Mouse (Mus musculus): Measurements from ENCODE around the gene Mtor.

Mtor gene

DNA sequence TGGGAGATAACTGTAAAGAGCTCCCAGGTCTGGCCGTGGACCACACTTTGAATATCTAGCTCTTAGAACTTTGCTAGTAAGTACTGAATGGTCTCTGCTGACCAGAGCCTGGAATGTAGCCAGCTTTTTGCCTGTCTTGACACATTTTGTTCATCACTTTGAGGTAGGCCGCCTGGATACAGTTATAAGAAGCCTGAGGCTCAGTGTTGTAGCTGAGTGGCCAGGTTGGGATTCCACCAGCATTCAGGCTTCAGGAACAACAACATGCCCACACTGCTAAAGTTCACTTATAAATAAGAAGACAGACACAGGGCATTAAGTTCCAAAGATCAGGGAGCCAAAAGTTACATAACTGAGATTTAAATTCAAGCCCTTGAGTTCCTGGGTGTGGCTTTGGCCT, 39.4 kb downstream of the Mtor start:
- no peak for DNase-seq (ENCODE audit: low spot score in 2 of 2)

DNA sequence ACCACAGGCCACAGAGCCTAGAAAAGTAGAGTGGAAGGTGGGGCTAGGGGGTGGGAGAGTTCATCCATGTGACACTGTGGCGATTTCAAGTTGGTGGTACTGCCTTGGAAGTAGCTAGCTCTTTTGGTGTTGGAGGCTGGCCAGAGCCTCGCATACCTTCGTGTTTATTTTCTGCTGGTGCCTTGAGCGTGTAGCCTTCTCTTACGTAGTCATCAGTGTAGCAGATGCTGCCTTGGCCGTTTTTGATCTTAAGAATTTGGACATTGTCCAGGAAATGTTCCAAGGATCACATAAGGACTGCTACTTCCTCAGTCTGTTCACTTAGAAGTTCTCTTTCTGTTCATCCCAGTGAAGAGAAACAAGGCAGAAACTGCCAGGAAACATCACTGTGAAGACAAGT, 42.1 kb downstream of the Mtor start:
- no peak for DNase-seq (ENCODE audit: low spot score in 2 of 2)

DNA sequence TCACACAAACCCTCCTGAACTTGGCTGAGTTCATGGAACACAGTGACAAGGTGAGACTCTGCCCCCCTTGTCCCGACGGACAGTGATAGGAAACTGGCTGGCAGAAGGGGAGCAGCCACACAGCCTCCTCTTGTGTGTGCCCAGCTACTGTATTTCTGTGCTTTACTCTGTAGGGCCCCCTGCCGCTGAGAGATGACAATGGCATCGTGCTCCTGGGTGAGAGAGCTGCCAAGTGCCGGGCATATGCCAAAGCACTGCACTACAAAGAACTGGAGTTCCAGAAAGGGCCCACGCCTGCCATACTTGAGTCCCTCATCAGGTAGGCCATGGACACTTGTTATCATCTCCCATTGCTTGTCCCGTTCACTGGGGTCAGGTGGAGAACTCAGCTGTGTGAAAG, 43.0 kb downstream of the Mtor start:
- DNase-seq (ENCODE audit: low spot score in 2 of 2) = no peak

DNA sequence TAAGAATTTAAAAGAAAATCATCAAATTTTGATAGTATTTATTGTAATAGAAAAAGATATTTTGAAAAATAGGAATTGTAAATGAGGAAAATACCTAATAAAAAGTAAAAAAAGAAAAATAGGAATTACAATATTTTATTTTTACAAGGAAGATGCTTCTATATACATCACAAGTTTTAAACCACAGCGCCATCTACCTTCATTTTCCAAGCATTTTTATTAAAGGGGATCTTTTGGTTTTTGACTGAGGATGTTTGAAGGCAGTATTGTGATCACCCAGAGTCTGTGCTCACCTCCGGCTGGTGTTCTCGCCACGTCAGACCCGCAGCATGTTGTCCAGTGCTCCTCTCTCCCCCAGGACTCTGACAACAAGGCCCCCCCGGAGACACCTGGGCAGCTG, 46.7 kb downstream of the Mtor start:
- DNase-seq (ENCODE audit: low spot score in 2 of 2) = no peak

DNA sequence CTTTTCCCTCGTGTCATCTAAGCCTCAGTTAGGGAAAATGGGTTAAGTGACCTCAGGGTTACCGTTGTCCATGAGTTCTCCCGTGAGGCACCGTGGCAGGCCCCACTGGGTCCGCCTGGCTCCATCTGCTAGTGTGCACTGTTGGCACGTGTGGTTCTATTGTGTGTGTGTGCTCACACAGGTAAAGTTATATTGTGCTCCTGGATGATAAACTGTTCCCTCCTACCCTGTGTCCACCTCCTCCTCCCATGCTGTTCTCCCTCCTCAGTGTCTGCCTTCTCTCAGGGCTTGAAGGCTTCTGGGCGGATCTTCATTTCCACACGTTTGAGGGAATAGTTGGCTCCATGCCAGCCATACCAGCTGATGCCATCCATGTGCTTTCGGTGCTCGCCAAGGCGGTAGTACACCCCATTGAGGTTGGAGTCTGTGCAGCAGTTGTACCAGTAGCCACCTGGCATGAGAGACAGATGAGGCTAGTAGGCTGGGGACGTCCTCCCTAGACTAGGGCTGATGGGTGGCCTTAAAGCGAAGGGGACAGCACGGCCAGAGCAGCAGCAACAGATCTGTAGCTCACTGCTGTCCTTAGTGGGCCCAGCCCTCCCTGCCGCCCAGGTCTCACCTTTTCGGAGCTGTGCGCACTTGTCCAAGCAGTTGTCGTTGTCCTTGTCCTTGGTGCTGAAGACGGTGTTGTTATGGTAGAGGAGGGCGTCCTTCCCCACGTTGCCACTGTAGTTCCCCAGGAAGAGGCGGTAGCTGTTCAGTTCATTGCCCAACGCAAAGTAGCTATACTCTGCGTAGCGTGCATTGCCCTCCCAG, 47.7 kb downstream of the Mtor start:
- DNase-seq (ENCODE audit: low spot score in 2 of 2) = no peak

DNA sequence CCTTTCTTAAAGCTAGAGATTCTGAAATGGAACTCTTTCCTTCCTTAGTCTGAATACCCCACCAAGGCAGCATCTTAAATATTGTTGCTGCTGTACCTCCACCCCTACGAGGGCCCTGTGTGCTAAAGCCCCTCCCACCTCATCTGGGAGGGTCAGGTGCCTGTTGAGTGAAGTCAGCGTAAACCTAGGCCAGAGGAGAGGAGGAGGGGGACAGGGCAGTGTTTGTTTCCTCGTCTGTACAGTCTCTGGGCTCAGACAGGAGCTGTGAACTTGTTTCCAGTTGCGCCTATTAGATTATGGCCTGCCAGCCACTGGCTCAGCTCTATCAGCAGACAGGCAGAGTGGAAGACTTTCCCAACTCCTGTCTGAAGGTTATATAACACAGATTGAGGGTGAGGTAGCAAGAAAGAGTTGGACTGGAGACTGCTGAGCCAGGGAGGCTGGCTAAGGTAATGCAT, 52.0 kb downstream of the Mtor start, which contains the start of gene Angptl7:
Gene Angptl7 (minus strand): TSS at position 51 of the 458 bp plus-strand sequence.
- no peak for DNase-seq (ENCODE audit: low spot score in 2 of 2)

DNA sequence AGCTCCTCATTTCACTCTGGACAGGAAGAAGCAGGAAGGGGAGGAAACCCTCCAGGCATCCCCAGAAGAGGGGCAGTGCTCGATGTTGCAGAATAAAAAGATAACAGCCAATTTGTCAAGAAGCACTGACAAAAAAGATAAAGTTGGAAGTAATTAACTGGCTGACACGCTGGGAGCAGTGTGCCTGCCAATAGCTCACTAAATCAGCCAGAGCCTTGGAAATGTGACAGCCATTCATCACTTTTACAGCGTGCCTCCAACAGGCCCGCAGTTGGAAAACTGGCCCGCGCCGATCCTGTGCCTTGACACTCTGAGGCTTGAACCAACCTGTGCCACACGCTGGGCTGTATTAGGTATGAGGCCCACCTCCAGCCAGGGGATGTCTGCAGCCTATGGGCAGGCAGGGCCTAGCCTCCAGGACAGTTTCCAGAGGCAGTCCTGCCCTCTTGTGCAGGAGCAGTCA, 56.1 kb downstream of the Mtor start:
- DNase-seq (ENCODE audit: low spot score in 2 of 2) = no peak

DNA sequence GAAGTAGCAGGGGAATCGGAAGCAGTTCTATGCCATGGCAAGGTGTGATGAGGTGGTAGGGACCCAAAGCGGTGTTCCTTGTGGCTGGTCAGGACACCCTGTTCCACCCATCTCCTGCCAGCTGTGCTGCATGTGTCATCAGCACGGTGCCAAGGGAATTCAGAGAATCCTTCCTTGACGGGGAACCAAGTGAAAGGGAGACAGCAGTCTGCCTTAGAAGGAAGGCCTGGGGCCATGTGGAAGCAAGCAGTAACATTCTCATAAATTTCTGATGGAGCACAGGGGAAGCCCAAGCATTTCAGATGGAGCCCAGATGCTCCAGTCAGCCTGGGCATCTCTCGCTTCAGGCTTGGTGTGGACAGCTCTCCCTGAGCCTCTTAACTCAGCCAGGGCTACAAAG, 59.2 kb downstream of the Mtor start:
- no peak for DNase-seq (ENCODE audit: low spot score in 2 of 2)

DNA sequence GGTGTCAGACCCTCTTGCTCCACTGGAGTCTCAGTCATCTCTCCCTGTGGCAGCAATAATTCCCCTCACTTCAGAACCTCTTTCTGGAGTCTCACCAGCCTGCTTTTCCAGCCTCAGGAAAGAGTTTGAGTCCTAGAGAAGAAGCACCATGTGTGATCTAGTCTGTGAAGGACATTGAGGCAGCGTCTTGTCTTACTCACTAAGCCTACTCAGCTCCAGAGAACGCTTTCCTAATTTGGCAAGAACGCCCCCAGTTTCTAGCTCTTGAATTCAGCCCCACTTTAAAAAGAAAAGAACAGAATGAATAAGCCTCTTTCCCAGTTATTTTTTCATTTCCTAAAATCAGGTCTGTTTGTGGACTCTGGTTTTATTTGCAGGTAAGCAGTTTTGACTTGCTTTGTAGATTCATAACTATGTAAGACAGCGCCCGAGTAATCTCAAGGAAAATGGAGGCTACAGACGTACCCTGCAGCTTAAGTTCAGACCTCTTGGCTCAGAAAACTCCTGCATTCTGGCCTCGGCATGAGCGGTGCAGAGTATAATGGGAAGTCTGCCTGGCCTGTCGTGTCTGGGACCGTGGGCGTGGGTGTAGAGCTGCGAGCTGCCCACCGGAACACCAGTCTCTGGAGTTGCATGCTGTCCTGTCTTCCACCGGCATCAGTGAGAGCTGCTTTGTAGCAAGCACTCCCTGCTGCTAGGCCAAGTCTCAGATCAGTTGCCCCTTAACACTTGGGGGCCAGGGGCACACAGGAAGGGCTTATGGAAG, 59.9 kb downstream of the Mtor start:
- DNase-seq (ENCODE audit: low spot score in 2 of 2) = no peak

DNA sequence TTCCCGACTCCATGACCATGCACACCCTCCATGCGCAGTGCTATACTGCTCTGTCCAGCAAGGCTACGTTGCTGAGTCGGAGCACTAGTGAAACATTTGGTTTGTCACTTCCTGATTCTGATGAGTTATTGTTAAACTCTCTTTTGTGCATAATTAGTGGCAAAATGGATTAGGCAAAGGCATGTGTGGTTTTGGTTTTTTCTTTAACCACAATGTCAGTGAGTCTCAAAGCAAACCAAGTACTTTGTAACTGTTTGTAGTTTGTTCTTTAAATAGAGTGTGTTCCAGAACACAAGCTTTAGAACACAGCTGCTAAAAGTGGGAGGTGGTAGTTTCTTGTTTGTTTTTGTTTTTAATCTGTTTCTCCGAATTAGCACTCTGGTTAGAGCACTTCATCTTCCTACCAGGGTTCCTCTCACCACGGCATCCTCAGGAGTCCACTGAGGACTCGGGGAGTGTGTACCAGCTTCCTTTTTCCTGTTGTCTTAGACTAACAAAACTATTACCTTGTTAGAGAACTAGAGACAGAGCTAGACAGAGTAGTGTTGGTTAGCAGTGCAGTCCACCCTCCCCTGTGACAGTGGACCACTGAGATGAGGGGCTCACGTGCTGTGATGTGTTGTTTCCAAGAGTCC, 61.2 kb downstream of the Mtor start:
- no peak for DNase-seq (ENCODE audit: low spot score in 2 of 2)

DNA sequence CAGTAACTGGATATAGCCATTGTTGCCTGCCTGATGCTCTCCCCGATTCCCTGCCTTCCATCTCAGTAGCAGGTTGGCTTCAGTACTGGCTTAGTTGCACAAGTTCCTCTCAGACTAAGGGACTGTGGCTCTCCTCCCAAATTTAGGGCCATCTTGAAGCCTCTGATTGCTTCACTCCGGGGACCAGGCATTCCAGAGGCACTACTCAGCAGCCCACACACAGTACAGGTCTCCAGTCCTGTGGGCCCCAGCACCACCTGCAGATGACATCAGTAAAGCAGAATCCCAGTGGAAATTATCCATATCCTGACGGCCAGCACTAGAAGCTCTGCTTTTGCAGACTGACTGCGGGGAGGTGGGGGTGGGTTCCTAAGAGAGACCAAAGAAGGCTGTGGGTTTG, 62.3 kb downstream of the Mtor start:
- no peak for DNase-seq (ENCODE audit: low spot score in 2 of 2)

DNA sequence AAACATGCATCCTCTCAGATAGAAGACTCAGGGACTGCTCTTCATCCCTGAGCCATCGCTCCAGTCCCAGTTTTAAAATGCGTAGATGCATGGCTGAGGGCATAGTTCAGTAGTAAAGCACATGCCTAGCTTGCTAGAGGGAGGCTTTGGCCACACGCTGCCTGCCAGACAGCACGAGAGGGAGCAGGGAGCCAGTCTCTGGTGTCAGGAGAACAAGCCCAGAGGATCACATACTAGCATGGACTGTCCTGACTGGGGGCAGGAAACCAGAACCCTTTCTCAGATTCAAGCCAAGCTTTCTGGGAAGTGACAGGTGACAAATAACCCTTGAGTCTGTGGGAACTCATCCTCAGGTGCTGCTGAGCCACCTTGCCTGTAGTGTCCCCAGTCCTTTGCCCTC, 62.9 kb downstream of the Mtor start:
- DNase-seq (ENCODE audit: low spot score in 2 of 2) = no peak

DNA sequence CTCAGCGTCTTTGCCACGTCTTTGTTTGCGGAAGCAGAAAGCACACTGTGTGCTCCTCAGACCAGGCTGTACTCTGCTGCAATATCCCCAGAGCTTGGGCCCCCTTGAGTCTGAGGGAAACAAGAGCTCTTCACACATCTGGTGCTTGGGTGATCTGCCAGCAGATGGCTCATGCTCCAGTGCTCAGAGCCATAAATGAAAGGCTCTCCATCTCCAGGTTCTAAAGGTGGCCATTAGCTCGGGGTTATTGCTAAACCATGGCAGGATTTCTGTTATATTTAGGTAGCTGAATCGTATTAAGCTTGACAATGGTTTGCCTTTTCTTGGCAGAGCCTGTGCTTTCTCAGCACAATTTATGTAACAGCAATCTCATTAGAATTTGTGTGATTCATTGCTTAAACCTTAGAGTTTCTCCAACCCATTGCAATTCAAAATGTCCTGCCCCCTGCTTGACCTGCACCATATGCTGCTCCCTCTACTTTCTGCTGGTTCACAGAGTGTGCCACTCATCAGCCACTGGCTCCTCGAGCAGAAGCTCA, 64.7 kb downstream of the Mtor start:
- DNase-seq (ENCODE audit: low spot score in 2 of 2) = no peak

DNA sequence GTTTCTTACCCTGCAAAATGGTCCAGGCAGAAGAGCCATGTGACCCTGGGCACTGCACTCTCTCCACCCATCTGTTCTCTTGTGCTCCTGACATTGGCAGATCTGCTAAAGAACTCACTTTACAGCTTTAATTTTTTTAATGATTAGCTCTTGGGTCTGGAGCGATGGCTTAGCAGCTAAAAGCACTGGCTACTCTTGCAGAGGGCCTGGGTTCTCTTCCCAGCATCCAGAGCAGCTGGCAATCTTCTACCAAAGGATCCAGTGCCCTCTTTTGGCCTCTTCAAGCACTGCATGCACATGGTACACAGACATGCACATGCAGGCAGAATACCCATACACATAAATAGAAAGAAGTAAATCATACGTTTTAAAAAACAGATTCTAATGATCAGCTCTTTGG, 66.9 kb downstream of the Mtor start:
- DNase-seq (ENCODE audit: low spot score in 2 of 2) = peak in 1 of 2 experiments; percentile 31

DNA sequence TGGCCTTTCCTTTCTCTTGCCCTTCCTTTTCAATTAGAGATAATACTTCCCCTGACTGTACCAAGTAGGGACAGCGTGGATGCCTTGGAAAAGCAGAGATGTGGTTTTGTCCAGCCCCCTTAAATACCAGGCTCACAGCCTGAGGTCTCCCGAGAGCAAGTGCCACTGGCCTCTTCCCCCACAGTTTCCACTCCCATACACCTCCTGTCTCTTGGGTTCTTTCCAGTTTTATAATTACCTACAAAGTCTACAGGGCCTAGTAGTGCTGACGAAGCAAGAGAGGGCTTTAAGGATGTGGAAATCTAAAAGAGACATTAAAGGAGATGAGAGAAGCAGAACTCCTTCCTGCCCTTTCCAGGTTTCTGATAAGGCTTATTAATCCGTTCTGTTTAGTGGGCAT, 69.4 kb downstream of the Mtor start:
- DNase-seq (ENCODE audit: low spot score in 2 of 2) = no peak

DNA sequence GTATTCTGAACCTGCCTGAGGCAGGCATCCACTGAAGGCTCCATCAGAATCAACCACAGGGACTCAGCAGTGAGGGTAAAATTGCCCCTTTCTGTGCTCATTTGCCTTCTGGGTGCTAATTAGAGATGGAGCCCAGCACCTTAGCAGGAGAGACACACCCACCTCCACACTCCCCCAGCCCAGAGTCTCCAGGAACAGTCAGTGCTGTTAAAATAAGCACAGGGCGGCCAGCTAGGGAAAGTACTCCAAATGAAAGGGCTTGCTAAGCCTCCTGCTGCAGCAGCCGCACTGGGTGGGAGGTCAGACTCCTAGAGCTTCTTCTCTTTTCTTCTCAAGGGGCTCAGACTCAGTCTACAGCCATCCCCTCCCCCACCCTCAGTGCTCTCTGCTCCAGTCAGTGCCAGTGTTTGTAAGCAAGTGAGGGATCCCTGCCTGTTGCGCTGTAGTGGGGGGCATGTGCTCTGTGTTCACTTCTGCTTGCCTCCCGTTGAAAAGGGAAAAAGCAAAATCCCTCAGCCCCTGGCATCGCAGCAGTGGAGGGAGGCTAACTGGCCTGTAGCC, 69.9 kb downstream of the Mtor start:
- no peak for DNase-seq (ENCODE audit: low spot score in 2 of 2)

DNA sequence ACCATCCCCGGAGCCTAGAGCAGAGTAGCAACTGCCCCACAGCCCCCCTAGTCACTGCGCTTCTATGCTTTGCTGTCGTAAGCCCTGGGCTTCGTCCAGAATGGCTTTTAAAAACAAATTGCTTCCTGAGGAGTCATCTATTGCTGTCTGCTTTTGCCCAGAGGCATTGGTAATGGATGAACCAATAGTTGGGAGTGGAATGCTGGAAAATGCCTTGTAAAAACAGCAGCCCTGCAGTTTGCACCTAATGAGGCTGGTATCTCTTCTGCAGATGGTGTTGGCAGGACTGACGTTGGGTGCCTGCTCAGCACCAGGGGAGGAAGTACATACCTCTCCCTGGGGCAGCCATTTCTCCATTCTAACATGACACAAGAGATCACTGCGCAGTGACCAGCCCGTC, 75.1 kb downstream of the Mtor start:
- no peak for DNase-seq (ENCODE audit: low spot score in 2 of 2)

DNA sequence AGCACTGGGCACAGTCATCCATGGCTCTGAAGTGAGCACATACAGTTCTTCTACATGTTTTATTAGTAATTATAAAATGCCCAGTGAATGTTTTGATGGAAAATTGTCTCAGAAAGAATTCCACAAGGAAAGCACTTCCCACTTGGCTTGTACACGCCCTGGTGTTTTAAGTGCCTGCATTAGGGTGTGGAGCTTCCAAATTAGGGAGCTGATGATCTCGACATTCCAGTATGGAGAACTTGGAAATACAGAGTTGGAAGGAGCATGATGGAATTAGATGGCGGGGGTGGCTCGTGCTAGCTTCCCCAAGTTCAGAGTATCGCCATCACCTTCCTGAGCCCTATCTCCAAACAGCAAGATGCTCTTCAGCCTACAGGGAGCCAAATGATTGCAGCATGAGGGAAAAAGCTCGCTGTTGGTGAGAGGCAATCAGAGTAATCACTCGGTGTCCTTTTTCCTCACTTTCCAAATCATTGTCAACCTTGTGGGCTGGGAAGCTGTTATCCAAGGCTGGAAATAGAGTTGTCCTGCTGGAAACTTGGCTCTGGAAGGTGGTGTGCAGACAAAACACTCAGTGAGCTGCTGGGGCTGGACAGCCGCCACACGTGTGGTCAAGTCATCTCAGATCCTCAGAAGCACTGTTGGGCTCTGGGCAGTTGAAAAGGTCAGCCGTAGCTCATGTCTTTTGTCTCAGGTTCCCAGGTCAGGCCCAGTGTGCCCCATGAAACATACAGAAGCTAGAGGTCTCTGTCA, 78.9 kb downstream of the Mtor start:
- DNase-seq (ENCODE audit: low spot score in 2 of 2) = no peak

DNA sequence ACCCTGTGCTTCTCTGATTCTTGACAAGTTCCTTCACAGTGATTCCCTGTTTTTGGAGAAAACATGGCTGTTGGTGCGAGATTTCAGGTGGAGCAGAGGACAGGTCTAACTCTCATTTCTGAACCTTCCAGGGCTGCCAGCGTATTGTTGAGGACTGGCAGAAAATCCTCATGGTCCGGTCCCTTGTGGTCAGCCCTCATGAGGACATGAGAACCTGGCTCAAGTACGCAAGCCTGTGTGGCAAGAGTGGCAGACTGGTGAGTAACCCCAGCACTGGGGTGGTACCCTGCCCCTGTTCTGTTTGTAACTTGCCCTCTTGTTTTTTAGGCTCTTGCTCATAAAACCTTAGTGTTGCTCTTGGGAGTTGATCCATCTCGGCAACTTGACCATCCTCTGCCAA, 81.9 kb downstream of the Mtor start:
- DNase-seq (ENCODE audit: low spot score in 2 of 2) = no peak

DNA sequence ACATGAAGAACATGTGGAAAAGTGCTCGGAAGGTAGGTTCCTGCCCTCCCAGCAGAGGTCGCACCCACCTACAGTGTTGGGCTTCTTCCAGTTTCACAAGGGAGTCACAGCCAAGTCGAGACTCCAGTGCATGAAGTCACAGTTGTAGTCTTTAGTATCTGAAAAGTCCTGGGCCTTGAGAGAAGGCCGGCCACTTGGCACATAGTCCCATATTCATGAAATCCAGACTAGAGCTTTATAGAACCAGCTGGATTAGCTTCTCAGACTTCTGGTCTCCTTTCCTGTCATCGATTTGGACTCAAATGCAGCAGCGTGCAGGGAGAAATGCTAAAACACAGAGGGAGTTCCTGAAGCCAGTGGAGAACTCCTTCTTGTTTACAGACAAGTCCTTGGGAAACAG, 82.4 kb downstream of the Mtor start:
- DNase-seq (ENCODE audit: low spot score in 2 of 2) = no peak

DNA sequence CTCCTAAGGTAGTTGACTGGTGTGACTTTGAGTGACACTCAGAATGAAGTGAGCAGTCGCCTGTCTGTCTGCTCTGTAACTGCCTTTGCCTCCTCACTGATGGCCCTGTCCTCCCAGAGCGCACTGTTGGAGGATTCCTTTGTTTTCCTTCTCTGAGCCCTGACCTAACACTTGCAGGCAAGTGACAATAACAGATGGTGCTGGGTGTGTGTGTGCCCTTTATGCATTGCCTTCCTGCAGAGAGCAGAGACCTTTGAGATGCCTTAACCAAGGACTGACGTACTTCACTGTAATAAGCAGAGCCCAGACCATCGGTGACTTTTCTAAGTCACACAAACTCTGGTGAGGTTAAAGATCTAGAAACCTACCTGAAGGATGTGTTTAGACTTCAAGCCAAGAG, 82.9 kb downstream of the Mtor start:
- no peak for DNase-seq (ENCODE audit: low spot score in 2 of 2)

All from thymus, postnatal 10 days (tissue).